Mouse (Mus musculus): ENCODE data around the gene Serpinb9d. TPM values are rescaled to one million over a fixed set of nuclear protein-coding genes. Genes with fewer than 3 reads are reported as not detected.
"Not testable (repeated sequence)": the region's sequence is repeated elsewhere in the genome, so short reads cannot be mapped to it uniquely, and the experiment has no call there.

Serpinb9d gene
- not detected in 2 replicates for polyA plus RNA-seq (2015; fragmentation: Nextera tagmentation; extraction: Ambion mirVana)

DNA sequence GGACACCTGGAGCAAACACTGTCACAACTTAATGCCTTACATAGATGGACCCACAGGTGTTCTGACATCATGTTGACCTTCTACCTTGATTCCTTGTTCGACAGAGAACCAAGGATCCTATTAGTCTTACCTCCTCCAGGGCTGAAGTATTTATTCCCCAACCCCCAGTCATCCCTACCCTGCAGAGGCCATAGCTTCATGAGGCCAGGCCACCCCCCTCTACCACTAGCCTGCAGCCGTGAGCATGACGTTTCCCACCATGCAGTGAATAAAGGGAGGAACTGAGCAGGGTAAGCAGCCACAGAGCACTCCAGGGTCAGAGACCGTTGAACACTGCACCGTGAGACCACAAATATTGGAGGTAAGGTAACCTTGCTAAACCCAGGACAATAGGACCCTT is at the start of gene Serpinb9d:
Gene Serpinb9d (plus strand): TSS at position 301 of the 400 bp plus-strand sequence.
- H3K36me3 ChIP-seq (ENCODE audit: control insufficient read depth, insufficient read depth, low read length), result no peaks in the 10 kb centered on the region
- H3K9ac ChIP-seq (ENCODE audit: low read length), result no peak within 1 kb of the TSS
- no peaks in the 10 kb centered on the region for H3K9me3 ChIP-seq (ENCODE audit: control insufficient read depth, low read length)
- ATAC-seq (ENCODE audit: low read depth), result no peak
- H3K27ac ChIP-seq (ENCODE audit: low read length), result no peak within 1 kb of the TSS
- H3K4me1 ChIP-seq (replicated peaks; ENCODE audit: control insufficient read depth, insufficient read depth, low read length), result no peaks in the 10 kb centered on the region
- H3K4me3 ChIP-seq (ENCODE audit: low read length), result no peak within 1 kb of the TSS
- H3K27me3 ChIP-seq (ENCODE audit: control insufficient read depth, insufficient read depth, low read depth, low read length), result no peaks in the 10 kb centered on the region
- WGBS, result 67% methylated on average over 5 of the region's 5 CpGs
- H3K4me2 ChIP-seq (ENCODE audit: low read depth, low read length), result no peak within 1 kb of the TSS

- H3K4me1 ChIP-seq (replicated peaks; ENCODE audit: control insufficient read depth, insufficient read depth, low read length), result no peaks in the 10 kb centered on the region
- no peak within 1 kb of the TSS for H3K9ac ChIP-seq (ENCODE audit: low read length)
- no peak within 1 kb of the TSS for H3K4me3 ChIP-seq (ENCODE audit: low read length)
- 63% methylated on average over 4 of the region's 4 CpGs for WGBS
- no peaks in the 10 kb centered on the region for H3K27me3 ChIP-seq (ENCODE audit: control insufficient read depth, insufficient read depth, low read depth, low read length)
- H3K4me2 ChIP-seq (ENCODE audit: low read depth, low read length), result no peak within 1 kb of the TSS
- no peaks in the 10 kb centered on the region for H3K36me3 ChIP-seq (ENCODE audit: control insufficient read depth, insufficient read depth, low read length)
- no peaks in the 10 kb centered on the region for H3K9me3 ChIP-seq (ENCODE audit: control insufficient read depth, low read length)
- no peak within 1 kb of the TSS for H3K27ac ChIP-seq (ENCODE audit: low read length)
- ATAC-seq (ENCODE audit: low read depth), result no peak
Observed at GRCm38 (mm10) chr13:33159642-33160041, 33.1 kb upstream of the Serpinb9d start, which contains the start of gene Serpinb9c. TSS of gene Serpinb9c (minus strand) at chr13:33159742.

GRCm38 (mm10) chr13:33190486-33190885 is 2.3 kb upstream of the Serpinb9d start:
- not testable (repeated sequence) for ATAC-seq (ENCODE audit: low read depth)

DNA sequence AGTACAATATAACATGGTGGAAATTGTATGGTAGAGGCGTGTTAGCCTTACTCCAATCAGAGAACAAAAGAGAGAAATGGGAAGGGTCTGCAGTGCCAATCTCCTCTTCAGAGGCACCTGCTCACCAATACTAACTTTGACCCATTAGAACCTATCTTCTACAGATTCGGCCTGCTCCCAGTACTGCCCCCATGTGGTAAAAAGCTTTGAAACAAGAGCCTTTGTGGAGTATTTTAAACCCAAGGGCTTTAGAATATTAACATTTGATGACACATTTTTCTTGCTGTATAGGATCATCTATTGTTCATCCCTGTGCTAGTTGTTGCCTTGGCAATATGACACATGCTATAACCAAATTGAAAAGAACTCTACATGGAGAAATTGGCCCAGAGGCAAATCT is 7.0 kb downstream of the Serpinb9d start:
- H3K27me3 ChIP-seq (ENCODE audit: control insufficient read depth, insufficient read depth, low read depth, low read length), result no peaks in the 10 kb centered on the region
- H3K4me1 ChIP-seq (replicated peaks; ENCODE audit: control insufficient read depth, insufficient read depth, low read length), result no peaks in the 10 kb centered on the region
- 49% methylated on average over 2 of the region's 2 CpGs for WGBS
- H3K27ac ChIP-seq (ENCODE audit: low read length), result no peak overlapping the region
- H3K9me3 ChIP-seq (ENCODE audit: control insufficient read depth, low read length), result no peaks in the 10 kb centered on the region
- no peak overlapping the region for H3K4me2 ChIP-seq (ENCODE audit: low read depth, low read length)
- H3K4me3 ChIP-seq (ENCODE audit: low read length), result no peak overlapping the region
- no peak for ATAC-seq (ENCODE audit: low read depth)
- no peaks in the 10 kb centered on the region for H3K36me3 ChIP-seq (ENCODE audit: control insufficient read depth, insufficient read depth, low read length)
- no peak overlapping the region for H3K9ac ChIP-seq (ENCODE audit: low read length)

More at GRCm38 (mm10) chr13:33190486-33190885, 2.3 kb upstream of the Serpinb9d start:
- H3K4me1 ChIP-seq (replicated peaks; ENCODE audit: control insufficient read depth, insufficient read depth, low read length); H3K27ac ChIP-seq (ENCODE audit: low read length); H3K9ac ChIP-seq (ENCODE audit: low read length); H3K4me2 ChIP-seq (ENCODE audit: low read depth, low read length); H3K36me3 ChIP-seq (ENCODE audit: control insufficient read depth, insufficient read depth, low read length); H3K27me3 ChIP-seq (ENCODE audit: control insufficient read depth, insufficient read depth, low read depth, low read length); H3K4me3 ChIP-seq (ENCODE audit: low read length); H3K9me3 ChIP-seq (ENCODE audit: control insufficient read depth, low read length): not testable (repeated sequence)
- 88% methylated on average over 1 of the region's 1 CpGs for WGBS

DNA sequence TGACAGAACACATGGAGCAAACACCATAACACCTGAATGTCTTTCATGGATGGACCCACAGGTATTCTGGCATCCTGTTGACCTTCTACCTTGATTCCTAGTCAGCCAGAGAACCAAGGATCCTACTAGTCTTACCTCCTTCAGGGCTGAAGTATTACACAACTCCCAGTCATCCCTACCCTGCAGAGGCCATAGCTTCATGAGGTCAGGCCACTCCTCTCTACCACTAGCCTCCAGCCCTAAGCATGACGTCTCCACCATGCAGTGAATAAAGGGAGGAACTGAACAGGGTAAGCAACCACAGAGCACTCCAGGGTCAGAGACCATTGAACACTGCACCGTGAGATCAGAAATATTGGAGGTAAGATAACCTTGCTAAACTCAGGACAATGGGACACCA is 56.6 kb downstream of the Serpinb9d start, which contains the start of gene Serpinb9e:
Gene Serpinb9e (plus strand): TSS at position 301 of the 400 bp plus-strand sequence.
- not testable (repeated sequence) for H3K27ac ChIP-seq (ENCODE audit: low read length); H3K4me3 ChIP-seq (ENCODE audit: low read length); H3K4me2 ChIP-seq (ENCODE audit: low read depth, low read length); ATAC-seq (ENCODE audit: low read depth); H3K9me3 ChIP-seq (ENCODE audit: control insufficient read depth, low read length); H3K27me3 ChIP-seq (ENCODE audit: control insufficient read depth, insufficient read depth, low read depth, low read length); H3K36me3 ChIP-seq (ENCODE audit: control insufficient read depth, insufficient read depth, low read length); H3K4me1 ChIP-seq (replicated peaks; ENCODE audit: control insufficient read depth, insufficient read depth, low read length); H3K9ac ChIP-seq (ENCODE audit: low read length)
- WGBS, result 83% methylated on average over 2 of the region's 2 CpGs

Other genes starting within 250 kb of the Serpinb9d start
- gene Serpinb6b, start 227.8 kb upstream of the Serpinb9d start, polyA plus RNA-seq (2015; fragmentation: Nextera tagmentation; extraction: Ambion mirVana), result 42.3 and 48.9 TPM in 2 replicates
- gene Serpinb9, start 189.7 kb upstream of the Serpinb9d start, polyA plus RNA-seq (2015; fragmentation: Nextera tagmentation; extraction: Ambion mirVana), result 39.7 and 42.2 TPM in 2 replicates
- 0.20 and 0.21 TPM in 2 replicates for gene Serpinb9b, start 165.5 kb upstream of the Serpinb9d start, polyA plus RNA-seq (2015; fragmentation: Nextera tagmentation; extraction: Ambion mirVana)
- 0.20 and 0.39 TPM in 2 replicates for gene Serpinb1b, start 114.4 kb upstream of the Serpinb9d start, polyA plus RNA-seq (2015; fragmentation: Nextera tagmentation; extraction: Ambion mirVana)
- gene Serpinb9c, start 33.2 kb upstream of the Serpinb9d start, polyA plus RNA-seq (2015; fragmentation: Nextera tagmentation; extraction: Ambion mirVana), result not detected in 2 replicates
- gene Serpinb9e, start 56.7 kb downstream of the Serpinb9d start, polyA plus RNA-seq (2015; fragmentation: Nextera tagmentation; extraction: Ambion mirVana), result not detected in 2 replicates
- gene Serpinb9f, start 131.1 kb downstream of the Serpinb9d start, polyA plus RNA-seq (2015; fragmentation: Nextera tagmentation; extraction: Ambion mirVana), result not detected in 2 replicates
- gene Gm11397, start 202.8 kb downstream of the Serpinb9d start, polyA plus RNA-seq (2015; fragmentation: Nextera tagmentation; extraction: Ambion mirVana), result not detected in 2 replicates